Mouse (Mus musculus): Measurements from ENCODE around the gene Stn1.

GRCm38 (mm10) chr19:47461386-47461785 is 75.9 kb downstream of the Stn1 start:
- TF ChIP-seq CTCF (IDR thresholded peaks at IDR 0.05; ENCODE audit: borderline replicate concordance, insufficient read depth, low read length), result no peak
- TF ChIP-seq POLR2A (IDR thresholded peaks at IDR 0.05; ENCODE audit: low read depth, low read length), result no peak

Measured in embryonic fibroblast, embryonic 13.5 days (primary cell).